In the genomic region with DNA sequence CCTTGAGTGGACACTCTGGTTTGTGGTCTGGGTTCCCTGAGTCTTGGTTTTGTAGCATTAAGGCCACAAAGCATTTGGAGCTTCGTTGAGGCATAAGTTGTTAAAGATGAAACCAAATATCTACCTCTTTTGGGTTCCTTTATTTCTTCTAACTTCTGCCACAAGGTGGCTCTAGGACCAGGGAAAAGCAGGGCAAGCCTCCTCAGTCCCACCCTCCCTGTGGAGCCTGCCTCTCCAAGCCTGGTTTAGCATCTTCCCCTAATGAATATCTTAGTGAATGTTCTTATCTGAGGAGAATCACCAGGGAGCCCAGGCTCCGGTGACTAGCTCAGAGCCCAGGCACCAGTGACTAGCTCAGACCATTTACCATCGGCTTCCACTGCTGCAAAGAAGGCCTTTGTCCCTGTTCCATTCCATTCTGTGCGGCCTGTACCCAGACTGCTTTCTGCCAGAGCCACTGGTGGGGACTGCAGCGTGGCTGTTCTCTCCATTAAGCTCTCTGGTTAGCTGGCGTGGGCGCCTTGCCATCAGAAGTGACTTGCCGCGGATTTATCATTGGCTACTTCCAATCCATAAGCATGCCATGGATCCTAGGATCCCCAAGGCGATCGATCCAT, we compare ENCODE assay signal across 9 mouse cellular contexts.
DNase-seq lines count a peak whose midpoint lies in the region; ATAC-seq and TF ChIP-seq lines count a peak whose summit lies in the region.
"Had no signal": no experiment of that assay in that cellular context is flagged by ENCODE, and none has a peak within 500 bp of the region (broad histone marks: within the 10 kb centered on the region; RNA-seq: fewer than 3 reads in every experiment).

No protein-coding gene starts in this region.

- no peak for TF ChIP-seq POLR2A in olfactory bulb, adult 2 months (IDR thresholded peaks at IDR 0.05; ENCODE audit: insufficient read depth, low read depth, low read length)

- WGBS in embryonic facial prominence, embryonic 13.5 days: 78% methylated on average over 11 of the region's 11 CpGs
- WGBS in embryonic facial prominence, embryonic 10.5 days: 78% methylated on average over 11 of the region's 11 CpGs
- WGBS in liver, postnatal 0 days (ENCODE audit: insufficient replicate concordance): 72% methylated on average over 11 of the region's 11 CpGs
- 74% methylated on average over 11 of the region's 11 CpGs for WGBS in liver, embryonic 12.5 days (ENCODE audit: insufficient replicate concordance)
- 80% methylated on average over 11 of the region's 11 CpGs for WGBS in hindbrain, embryonic 10.5 days
- 56% methylated on average over 11 of the region's 11 CpGs for WGBS in olfactory bulb, adult 2 months

- H3K27ac ChIP-seq in embryonic facial prominence, embryonic 13.5 days: peak overlapping the region; percentile 34; the same call in 1 of the 2 replicates
- H3K27ac ChIP-seq in embryonic facial prominence, embryonic 10.5 days (replicated peaks): no peak overlapping the region
- no peak overlapping the region for H3K27ac ChIP-seq in liver, postnatal 0 days (ENCODE audit: low read depth)
- H3K27ac ChIP-seq in liver, embryonic 12.5 days: no peak overlapping the region
- H3K27ac ChIP-seq in hindbrain, embryonic 10.5 days: peak overlapping the region; percentile 46; the same call in 1 of the 2 replicates
- peak overlapping the region; percentile 70 for H3K27ac ChIP-seq in olfactory bulb, adult 2 months (ENCODE audit: insufficient read depth, low read depth, low read length)

- no peaks in the 10 kb centered on the region for H3K9me3 ChIP-seq in embryonic facial prominence, embryonic 13.5 days
- H3K9me3 ChIP-seq in embryonic facial prominence, embryonic 10.5 days: no peaks in the 10 kb centered on the region
- no peaks in the 10 kb centered on the region for H3K9me3 ChIP-seq in liver, postnatal 0 days (ENCODE audit: low read length)
- no peaks in the 10 kb centered on the region for H3K9me3 ChIP-seq in liver, embryonic 12.5 days (replicated peaks)
- H3K9me3 ChIP-seq in hindbrain, embryonic 10.5 days: no peaks in the 10 kb centered on the region

- peak; percentile 32 for TF ChIP-seq CTCF in liver, postnatal 0 days (IDR thresholded peaks at IDR 0.05; ENCODE audit: low read depth)
- peak; percentile 40; the same call in 1 of the 2 replicates for TF ChIP-seq CTCF in olfactory bulb, adult 2 months (IDR thresholded peaks at IDR 0.05; ENCODE audit: insufficient read depth, low read depth, low read length)

- no peak for ATAC-seq in embryonic facial prominence, embryonic 13.5 days (ENCODE audit: insufficient number of reproducible peaks, insufficient read depth, low FRiP score, low TSS enrichment, low read depth)
- ATAC-seq in liver, postnatal 0 days: no peak
- ATAC-seq in liver, embryonic 12.5 days: no peak

- H3K9ac ChIP-seq in embryonic facial prominence, embryonic 13.5 days: no peak overlapping the region
- no peak overlapping the region for H3K9ac ChIP-seq in liver, postnatal 0 days (replicated peaks)
- H3K9ac ChIP-seq in liver, embryonic 12.5 days: no peak overlapping the region

- no peak for DNase-seq in embryonic facial prominence, embryonic 10.5 days (ENCODE audit: low spot score)
- no peak for DNase-seq in liver, postnatal 0 days
- no peak for DNase-seq in hindbrain, embryonic 10.5 days (ENCODE audit: low spot score)
- no peak for DNase-seq in thymus, postnatal 36 days
- no peak for DNase-seq in adipocyte (ENCODE audit: low spot score)
- DNase-seq: lung, postnatal 14 days had no signal

- H3K4me1 ChIP-seq in embryonic facial prominence, embryonic 13.5 days: peaks cover 19% of the 10 kb centered on the region
- peaks cover 2% of the 10 kb centered on the region; the same call in 1 of the 2 replicates for H3K4me1 ChIP-seq in embryonic facial prominence, embryonic 10.5 days
- no peaks in the 10 kb centered on the region for H3K4me1 ChIP-seq in liver, postnatal 0 days (ENCODE audit: insufficient read depth)
- H3K4me1 ChIP-seq in liver, embryonic 12.5 days: no peaks in the 10 kb centered on the region
- peaks cover 6% of the 10 kb centered on the region for H3K4me1 ChIP-seq in hindbrain, embryonic 10.5 days (replicated peaks)
- peaks cover 42% of the 10 kb centered on the region for H3K4me1 ChIP-seq in olfactory bulb, adult 2 months (ENCODE audit: control insufficient read depth, insufficient read depth, low read length)

- peaks cover 67% of the 10 kb centered on the region for H3K36me3 ChIP-seq in embryonic facial prominence, embryonic 13.5 days
- peaks cover 87% of the 10 kb centered on the region for H3K36me3 ChIP-seq in embryonic facial prominence, embryonic 10.5 days (replicated peaks)
- H3K36me3 ChIP-seq in liver, postnatal 0 days (replicated peaks; ENCODE audit: insufficient read depth, low read length): no peaks in the 10 kb centered on the region
- H3K36me3 ChIP-seq in liver, embryonic 12.5 days: peaks cover 21% of the 10 kb centered on the region
- H3K36me3 ChIP-seq in hindbrain, embryonic 10.5 days: peaks cover 22% of the 10 kb centered on the region

- no peak overlapping the region for H3K4me2 ChIP-seq in embryonic facial prominence, embryonic 13.5 days
- H3K4me2 ChIP-seq in liver, postnatal 0 days (ENCODE audit: low read depth, low read length): no peak overlapping the region
- no peak overlapping the region for H3K4me2 ChIP-seq in liver, embryonic 12.5 days

- H3K4me3 ChIP-seq in embryonic facial prominence, embryonic 13.5 days: no peak overlapping the region
- H3K4me3 ChIP-seq in embryonic facial prominence, embryonic 10.5 days: no peak overlapping the region
- H3K4me3 ChIP-seq in liver, postnatal 0 days (ENCODE audit: low read depth, low read length): no peak overlapping the region
- no peak overlapping the region for H3K4me3 ChIP-seq in liver, embryonic 12.5 days
- no peak overlapping the region for H3K4me3 ChIP-seq in hindbrain, embryonic 10.5 days
- H3K4me3 ChIP-seq in olfactory bulb, adult 2 months (ENCODE audit: insufficient read depth, low read depth, low read length): no peak overlapping the region

- H3K27me3 ChIP-seq in embryonic facial prominence, embryonic 13.5 days: no peaks in the 10 kb centered on the region
- H3K27me3 ChIP-seq in embryonic facial prominence, embryonic 10.5 days (replicated peaks; ENCODE audit: low read depth, poor library complexity, severe bottlenecking): no peaks in the 10 kb centered on the region
- no peaks in the 10 kb centered on the region for H3K27me3 ChIP-seq in liver, postnatal 0 days (ENCODE audit: insufficient read depth, low read length)
- H3K27me3 ChIP-seq in liver, embryonic 12.5 days (replicated peaks): no peaks in the 10 kb centered on the region
- H3K27me3 ChIP-seq in hindbrain, embryonic 10.5 days (ENCODE audit: insufficient read depth, poor library complexity, severe bottlenecking): no peaks in the 10 kb centered on the region

- TF ChIP-seq EP300 in liver, postnatal 0 days (IDR thresholded peaks at IDR 0.05; ENCODE audit: low read depth): no peak

Comparison
In these comparisons a context has a peak if more than half of its experiments do, and no peak if none do; other contexts are left out.
1. H3K27ac ChIP-seq: peak in embryonic facial prominence, embryonic 13.5 days (single experiment), hindbrain, embryonic 10.5 days (single experiment) and olfactory bulb, adult 2 months (single experiment); none in embryonic facial prominence, embryonic 10.5 days (single experiment), liver, postnatal 0 days (single experiment) and liver, embryonic 12.5 days (single experiment).